Mouse (Mus musculus) heart, adult 2 months (tissue): ENCODE measurements at regions not wholly inside any gene's neighbourhood (a gene's known extent, or its start where the extent isn't known, plus 50 kb on each side); places are given as distances from the start of the nearest gene placed in this dataset.

Source experiments
- CTCF ChIP-seq: fragments of 200-600 bp; IDR thresholded peaks from 2 replicates; pipeline ENCODE4 v1.8.1; 2022; ENCODE audit warnings: antibody characterized with exemption, mild to moderate bottlenecking, moderate library complexity
- EP300 ChIP-seq: fragments of 200-500 bp; IDR thresholded peaks from 2 replicates; pipeline ENCODE4 v1.6.1; 2011; ENCODE audit warnings: low read depth, low read length, control low read depth; ENCODE audit not compliant: insufficient read depth

DNA sequence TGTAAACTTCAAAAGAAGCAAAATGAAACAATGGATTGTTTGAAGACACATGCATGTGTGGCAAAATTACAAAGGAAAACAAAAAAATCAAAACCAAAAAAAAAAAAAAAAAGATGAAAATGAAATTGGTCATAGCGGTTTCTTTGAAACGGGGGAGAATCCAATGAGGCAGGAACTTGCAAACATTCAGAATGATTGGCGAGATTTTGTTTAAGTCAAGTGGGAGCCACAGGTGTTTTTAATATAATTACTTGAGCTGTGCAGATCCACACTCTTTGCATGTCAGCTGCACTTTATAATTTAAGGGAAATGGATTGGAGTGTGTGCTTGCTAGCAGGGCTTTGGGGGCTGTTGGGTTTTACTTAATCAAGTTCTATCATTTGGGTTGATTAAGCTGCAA is 67.7 kb upstream of the Tnp1 start:
- no peak for TF ChIP-seq CTCF
- TF ChIP-seq EP300: no peak
